Mouse (Mus musculus) lung, postnatal 0 days (tissue): ENCODE measurements around the gene Pip5k1b. TPM values are rescaled to one million over a fixed set of nuclear protein-coding genes. Genes with fewer than 3 reads are reported as not detected.

Source experiments
- ATAC-seq: fragments of 200-750 bp; cut with Nextera tagmentation; 2 replicates; pipeline ENCODE4 v1.8.0; 2017; ENCODE audit warnings: moderate library complexity
- DNase-seq: peaks from one replicate; pipeline ENCODE4 v3.0.0-alpha.2; 2016; ENCODE audit warnings: low spot score
- H3K27ac ChIP-seq: fragments of 300-500 bp; sonication (generic); 2 replicates; pipeline ENCODE4 v1.5.1; 2014; ENCODE audit warnings: antibody characterized with exemption, mild to moderate bottlenecking, low read length, mixed read lengths
- H3K27me3 ChIP-seq: fragments of 300-500 bp; sonication (generic); replicated peaks from 2 replicates; pipeline ENCODE4 v1.6.1; 2014; ENCODE audit warnings: low read length, mixed read lengths; ENCODE audit not compliant: insufficient read depth
- H3K36me3 ChIP-seq: fragments of 300-500 bp; sonication (generic); 2 replicates; pipeline ENCODE4 v1.6.1; 2014; ENCODE audit warnings: low read length, mixed read lengths; ENCODE audit not compliant: insufficient read depth
- H3K4me1 ChIP-seq: fragments of 300-500 bp; sonication (generic); 2 replicates; pipeline ENCODE4 v1.6.1; 2014; ENCODE audit warnings: antibody characterized with exemption, low read depth, low read length, mixed read lengths; ENCODE audit not compliant: insufficient read depth
- H3K4me2 ChIP-seq: fragments of 300-500 bp; sonication (generic); replicated peaks from 2 replicates; pipeline ENCODE4 v1.6.1; 2014; ENCODE audit warnings: low read depth, mild to moderate bottlenecking, low read length, moderate library complexity, mixed read lengths
- H3K4me3 ChIP-seq: fragments of 300-500 bp; sonication (generic); 2 replicates; pipeline ENCODE4 v1.5.1; 2014; ENCODE audit warnings: low read depth, low read length
- H3K9ac ChIP-seq: fragments of 300-500 bp; sonication (generic); replicated peaks from 2 replicates; pipeline ENCODE4 v1.6.1; 2014; ENCODE audit warnings: low read depth, mild to moderate bottlenecking
- H3K9me3 ChIP-seq: fragments of 300-500 bp; sonication (generic); 2 replicates; pipeline ENCODE4 v1.6.1; 2016; ENCODE audit warnings: low read length, mixed read lengths
- CTCF ChIP-seq: IDR thresholded peaks from 2 replicates; pipeline ENCODE4 v1.5.1; 2016; ENCODE audit warnings: antibody characterized with exemption, mild to moderate bottlenecking
- EP300 ChIP-seq: IDR thresholded peaks from 2 replicates; pipeline ENCODE4 v1.6.1; 2016; ENCODE audit warnings: antibody characterized with exemption, mild to moderate bottlenecking, control low read depth
- whole genome bisulfite sequencing: fragments of 180-500 bp; shearing (Covaris S2); extraction: QIAGEN DNeasy Blood & Tissue Kit; methylation state at CpG from one replicate; pipeline ENCODE4 v1.1.7; 2014; 5-methylcytosine and 5-hydroxymethylcytosine counted together
- polyA plus RNA-seq: library from polyadenylated mRNA; unstranded; fragments of >200 nt; fragmentation: Nextera tagmentation; extraction: Ambion mirVana; gene quantifications from 2 replicates; pipeline ENCODE4 v1.2.1, GENCODE M21; 2015

Gene Pip5k1b
- polyA plus RNA-seq, 1 experiment from 2014 or later, result 14.5 TPM

- H3K27ac ChIP-seq, result peak overlapping the region; percentile 27; the same call in 1 of the 2 replicates
- no peak overlapping the region for H3K4me3 ChIP-seq
- H3K9me3 ChIP-seq, result no peaks in the 10 kb centered on the region
- DNase-seq (peak; percentile 87), ATAC-seq (peak; percentile 90)
- no peaks in the 10 kb centered on the region; the same call in 1 of the 2 replicates for H3K4me1 ChIP-seq
- WGBS, result 64% methylated on average over 15 of the region's 15 CpGs
- no peaks in the 10 kb centered on the region for H3K27me3 ChIP-seq
- no peak overlapping the region for H3K9ac ChIP-seq
- 0 out of 2 replicates have a peak overlapping the region, but pooled peaks have one; percentile 22 for H3K4me2 ChIP-seq
- TF ChIP-seq CTCF, result no peak
- peak; percentile 88 for TF ChIP-seq EP300
- H3K36me3 ChIP-seq, result no peaks in the 10 kb centered on the region
Observed at GRCm38 (mm10) chr19:24514661-24515642, 40.7 kb downstream of the Pip5k1b start.

GRCm38 (mm10) chr19:24513105-24513843 lies 42.4 kb downstream of the Pip5k1b start:
- WGBS, result 63% methylated on average over 20 of the region's 20 CpGs
- no peak overlapping the region for H3K4me2 ChIP-seq
- H3K36me3 ChIP-seq, result no peaks in the 10 kb centered on the region
- H3K4me1 ChIP-seq, result no peaks in the 10 kb centered on the region; the same call in 1 of the 2 replicates
- no peak overlapping the region for H3K9ac ChIP-seq
- H3K9me3 ChIP-seq, result no peaks in the 10 kb centered on the region
- no peak for ATAC-seq
- TF ChIP-seq EP300 (no peak), CTCF (no peak)
- no peaks in the 10 kb centered on the region for H3K27me3 ChIP-seq
- no peak overlapping the region for H3K4me3 ChIP-seq
- no peak overlapping the region for H3K27ac ChIP-seq
- DNase-seq, result no peak

GRCm38 (mm10) chr19:24511939-24512338 lies 43.7 kb downstream of the Pip5k1b start:
- H3K4me3 ChIP-seq, result no peak overlapping the region
- ATAC-seq (no peak), DNase-seq (no peak)
- no peaks in the 10 kb centered on the region for H3K27me3 ChIP-seq
- no peak overlapping the region for H3K27ac ChIP-seq
- TF ChIP-seq CTCF (no peak), EP300 (no peak)
- H3K9ac ChIP-seq, result no peak overlapping the region
- no peaks in the 10 kb centered on the region; the same call in 1 of the 2 replicates for H3K4me1 ChIP-seq
- no peaks in the 10 kb centered on the region for H3K9me3 ChIP-seq
- 91% methylated on average over 7 of the region's 7 CpGs for WGBS
- H3K36me3 ChIP-seq, result no peaks in the 10 kb centered on the region
- H3K4me2 ChIP-seq, result no peak overlapping the region

GRCm38 (mm10) chr19:24509391-24509790 lies 46.3 kb downstream of the Pip5k1b start:
- 78% methylated on average over 6 of the region's 6 CpGs for WGBS
- Histone ChIP-seq H3K4me1 (no peaks in the 10 kb centered on the region), H3K36me3 (no peaks in the 10 kb centered on the region), H3K4me2 (no peak overlapping the region), H3K9ac (no peak overlapping the region), H3K4me3 (no peak overlapping the region), H3K27me3 (no peaks in the 10 kb centered on the region), H3K27ac (no peak overlapping the region), H3K9me3 (no peaks in the 10 kb centered on the region)
- ATAC-seq (no peak), DNase-seq (no peak)
- no peak for TF ChIP-seq CTCF
- TF ChIP-seq EP300, result no peak

DNA sequence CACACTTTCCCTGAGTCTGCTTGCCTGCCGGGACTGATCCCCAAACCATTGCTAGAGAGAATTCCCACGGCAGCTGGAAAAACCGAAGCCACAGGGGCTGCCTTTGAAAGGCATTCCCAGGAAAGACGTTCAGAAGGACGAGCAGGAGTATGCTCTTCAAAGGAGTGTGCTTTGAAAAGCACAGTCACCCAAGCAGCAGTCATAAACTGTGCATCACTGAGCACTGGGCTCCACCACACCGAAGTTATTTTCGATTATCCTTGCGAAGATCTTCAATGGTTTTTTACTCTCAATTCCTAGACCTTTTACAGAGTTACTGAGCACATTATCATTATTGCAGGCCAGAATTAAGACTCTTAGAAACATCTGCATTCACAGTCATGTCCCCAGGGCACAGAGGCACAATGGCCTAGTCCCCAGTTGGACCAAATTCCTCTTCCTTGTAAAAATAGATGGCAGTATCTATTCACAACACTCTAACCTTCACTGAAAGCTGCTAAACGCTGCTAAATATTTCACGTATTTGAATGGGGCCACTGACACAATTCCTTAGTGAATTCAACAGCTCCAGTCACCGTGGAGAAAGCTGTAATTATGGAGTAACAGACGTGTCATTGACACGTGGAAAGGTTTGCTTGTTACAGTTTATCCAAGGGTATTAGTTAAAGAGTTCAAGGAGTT lies 47.4 kb downstream of the Pip5k1b start:
- H3K4me3 ChIP-seq, result no peak overlapping the region
- no peaks in the 10 kb centered on the region for H3K9me3 ChIP-seq
- ATAC-seq (no peak), DNase-seq (no peak)
- H3K27ac ChIP-seq, result no peak overlapping the region
- no peaks in the 10 kb centered on the region for H3K4me1 ChIP-seq
- H3K9ac ChIP-seq, result no peak overlapping the region
- TF ChIP-seq CTCF, result no peak
- TF ChIP-seq EP300, result no peak
- H3K27me3 ChIP-seq, result no peaks in the 10 kb centered on the region
- H3K36me3 ChIP-seq, result no peaks in the 10 kb centered on the region
- WGBS, result 59% methylated on average over 13 of the region's 13 CpGs
- H3K4me2 ChIP-seq, result no peak overlapping the region
